Mouse (Mus musculus) left cerebral cortex, adult 2 months (tissue): ENCODE results near the gene Psma6. TPM values are rescaled to one million over a fixed set of nuclear protein-coding genes. Genes with fewer than 3 reads are reported as not detected.
"Not testable (repeated sequence)": the region's sequence is repeated elsewhere in the genome, so short reads cannot be mapped to it uniquely, and the experiment has no call there.

Experiments used
- DNase-seq, 2 experiments: peaks; one replicate each; pipeline ENCODE4 v3.0.0; 2021 to 2022; ENCODE audit warnings: low spot score in 2 of 2, mixed read lengths in 1 of 2; ENCODE audit errors: extremely low spot score in 1 of 2
- H3K27ac ChIP-seq: fragments of 200-600 bp; 2 replicates; pipeline ENCODE4 v1.8.1; 2022
- H3K4me3 ChIP-seq: fragments of 200-600 bp; 2 replicates; pipeline ENCODE4 v1.8.1; 2022
- CTCF ChIP-seq: fragments of 200-600 bp; IDR thresholded peaks from 2 replicates; pipeline ENCODE4 v1.8.1; 2022; ENCODE audit warnings: antibody characterized with exemption, mild to moderate bottlenecking, moderate library complexity
- intact Hi-C: fragments of 180-260 bp; cut with DNase I; formaldehyde crosslinking; loops from one replicate; pipeline ENCODE4 v1.15.1; 2025
- total RNA-seq, 2 experiments: library from RNA; stranded (reverse); gene quantifications; 2 replicates each; pipeline ENCODE4 v1.2.3; 2021

Gene Psma6
- total RNA-seq, 2 experiments from 2014 or later = 120 to 136 TPM

DNA sequence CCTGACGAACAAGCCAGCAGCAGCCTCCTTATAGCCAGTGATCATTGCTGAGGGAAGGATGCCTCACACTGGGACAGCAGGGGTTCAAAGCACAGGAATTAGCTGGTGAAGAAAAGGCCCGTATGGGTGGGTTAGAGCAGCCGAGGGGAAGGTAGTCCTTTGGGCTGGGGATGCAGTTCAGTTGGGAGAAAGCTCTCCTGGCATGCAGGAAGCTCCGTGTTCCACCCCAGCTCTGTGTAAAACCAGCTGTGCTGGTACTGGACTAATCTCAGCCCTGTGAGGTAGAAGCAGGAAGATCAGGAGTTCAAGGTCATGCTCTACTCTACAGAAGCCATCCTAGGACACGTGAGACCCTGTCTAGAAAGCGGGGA, 6.4 kb upstream of the Psma6 start:
- intact Hi-C loops = no loop called here
- Histone ChIP-seq H3K27ac (no peak overlapping the region), H3K4me3 (no peak overlapping the region)
- DNase-seq = no peak
- TF ChIP-seq CTCF = no peak

GRCm38 (mm10) chr12:55384826-55385225, 804 bp downstream of the Psma6 start:
- TF ChIP-seq CTCF = no peak; the same call in 1 of the 2 replicates
- H3K4me3 ChIP-seq = no peak overlapping the region
- intact Hi-C loops = no loop called here
- no peak overlapping the region for H3K27ac ChIP-seq
- DNase-seq = no peak

- Histone ChIP-seq H3K4me3 (no peak overlapping the region), H3K27ac (peak overlapping the region; percentile 66)
- no peak for DNase-seq
- TF ChIP-seq CTCF = no peak
- intact Hi-C loops = loop anchor here (2.0 kb wide), 1 partner anchor 61 kb away; no protein-coding TSS in a partner anchor
These were observed 1.9 kb downstream of the Psma6 start for GRCm38 (mm10) chr12:55385931-55386330.

- peak overlapping the region; percentile 41; the same call in 1 of the 2 replicates for H3K27ac ChIP-seq
- DNase-seq = no peak
- intact Hi-C loops = loop anchor here (2.0 kb wide), 1 partner anchor 60 kb away; no protein-coding TSS in a partner anchor
- TF ChIP-seq CTCF = no peak
- H3K4me3 ChIP-seq = no peak overlapping the region
These were observed 2.4 kb downstream of the Psma6 start for GRCm38 (mm10) chr12:55386456-55386855.

GRCm38 (mm10) chr12:55387083-55387787, 3.2 kb downstream of the Psma6 start:
- intact Hi-C loops = loop anchor here (2.0 kb wide), 1 partner anchor 60 kb away; no protein-coding TSS in a partner anchor
- no peak for TF ChIP-seq CTCF

DNA sequence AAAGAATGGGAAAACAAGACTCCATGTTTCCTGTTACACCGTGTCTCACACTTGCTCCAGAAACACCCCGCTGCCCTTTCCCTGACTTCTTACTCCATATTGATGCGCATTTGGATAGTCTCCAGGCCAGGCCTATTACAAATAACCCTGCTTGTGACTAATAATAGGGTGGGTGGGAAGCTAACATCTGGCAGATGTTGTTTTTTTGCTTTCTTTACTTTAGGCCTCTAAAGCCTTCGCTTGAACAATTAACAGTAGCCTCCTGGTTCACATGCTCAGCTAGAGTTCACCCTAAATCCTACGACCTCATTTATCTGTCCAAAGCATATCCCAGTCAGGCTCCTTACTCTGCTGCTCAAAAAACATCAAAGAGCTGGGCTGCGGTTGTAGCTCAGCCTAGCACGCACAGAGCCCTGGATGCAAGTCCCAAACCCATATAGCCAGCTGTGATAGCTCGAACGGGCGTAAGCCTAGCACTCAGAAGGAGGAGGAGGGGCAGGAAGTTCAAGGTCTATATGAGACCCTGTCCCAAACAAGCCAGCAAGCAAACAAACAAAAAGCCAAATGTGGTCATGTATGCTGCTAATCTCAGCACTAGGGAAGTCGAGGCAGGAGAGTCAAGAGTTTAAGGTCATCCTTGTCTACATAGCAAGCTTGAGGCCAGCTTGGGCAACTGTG, 3.9 kb downstream of the Psma6 start:
- no peak for DNase-seq
- intact Hi-C loops = loop anchor here (2.0 kb wide), 1 partner anchor 59 kb away; no protein-coding TSS in a partner anchor
- no peak overlapping the region for H3K4me3 ChIP-seq
- TF ChIP-seq CTCF = no peak
- H3K27ac ChIP-seq = no peak overlapping the region

More at GRCm38 (mm10) chr12:55387083-55387787, 3.2 kb downstream of the Psma6 start:
- DNase-seq = no peak
- peak overlapping the region; percentile 41; the same call in 1 of the 2 replicates for H3K27ac ChIP-seq
- no peak overlapping the region for H3K4me3 ChIP-seq

DNA sequence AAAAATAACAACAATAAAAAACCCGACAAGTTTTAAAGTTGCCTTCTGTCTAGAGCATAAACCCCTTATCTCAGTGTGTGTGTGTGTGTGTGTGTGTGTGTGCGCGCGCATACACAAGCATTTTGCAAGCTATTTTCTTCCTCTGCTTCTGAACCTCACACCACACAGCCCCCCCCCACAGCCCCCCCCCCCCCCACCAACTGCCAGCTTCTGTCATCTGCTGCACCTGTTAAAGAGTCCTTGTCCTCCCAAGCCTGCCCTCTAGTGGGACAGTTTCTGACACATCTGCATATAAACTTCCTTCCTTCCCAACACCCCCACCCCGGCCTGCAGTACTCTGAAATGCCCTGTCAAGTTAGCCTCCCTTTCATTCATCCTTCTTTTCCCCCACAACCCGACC, 4.5 kb downstream of the Psma6 start:
- DNase-seq = no peak
- Histone ChIP-seq H3K27ac (no peak overlapping the region), H3K4me3 (no peak overlapping the region)
- intact Hi-C loops = no loop called here
- TF ChIP-seq CTCF = peak; percentile 17

DNA sequence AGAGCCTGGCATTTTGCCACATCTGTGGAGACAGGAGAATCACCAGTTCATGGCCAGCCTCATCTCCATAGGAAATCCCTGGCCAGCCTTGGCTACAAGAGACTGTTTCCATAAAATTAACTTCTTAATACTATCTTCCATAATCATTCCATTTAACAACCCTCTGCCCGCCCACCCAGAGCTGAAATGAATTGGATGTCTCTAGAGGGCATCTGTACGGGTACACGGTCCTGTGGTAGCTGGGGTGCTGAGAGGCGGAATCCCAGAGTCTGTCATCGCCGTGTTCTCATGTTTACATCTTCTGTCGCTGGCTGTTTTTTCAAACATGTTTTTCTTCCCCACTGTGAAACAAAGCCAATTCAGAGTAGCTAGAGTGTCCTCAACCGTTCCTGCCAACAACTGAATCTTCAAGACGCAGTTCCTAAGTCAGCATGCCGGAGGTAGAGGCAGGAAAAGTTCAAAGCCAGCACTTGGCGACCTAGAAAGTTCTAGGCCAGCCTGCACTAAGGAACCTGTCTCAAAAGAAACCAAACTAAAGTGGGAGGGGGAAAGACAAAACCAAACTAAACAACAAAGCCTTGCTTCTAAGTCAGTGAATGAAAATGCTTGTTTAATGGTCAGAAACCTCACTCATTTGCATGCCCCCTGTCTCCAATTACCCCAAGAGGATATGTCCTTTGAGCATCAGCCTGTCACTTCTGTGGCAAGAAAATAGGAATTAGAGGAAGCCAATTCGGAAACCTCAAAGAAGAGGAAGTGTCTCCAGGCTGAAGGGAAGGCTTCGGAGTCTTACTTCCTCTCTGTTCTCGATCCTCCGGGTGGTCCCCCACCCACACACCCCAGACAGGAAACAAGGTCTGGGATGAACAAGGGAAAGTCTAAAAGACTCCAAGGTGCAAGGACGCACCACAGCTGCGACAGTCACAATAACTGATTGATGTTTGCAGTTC, 5.4 kb downstream of the Psma6 start:
- TF ChIP-seq CTCF = no peak
- Histone ChIP-seq H3K27ac (0 out of 2 replicates have a peak overlapping the region, but pooled peaks have one; percentile 34), H3K4me3 (no peak overlapping the region)
- intact Hi-C loops = no loop called here
- no peak for DNase-seq

DNA sequence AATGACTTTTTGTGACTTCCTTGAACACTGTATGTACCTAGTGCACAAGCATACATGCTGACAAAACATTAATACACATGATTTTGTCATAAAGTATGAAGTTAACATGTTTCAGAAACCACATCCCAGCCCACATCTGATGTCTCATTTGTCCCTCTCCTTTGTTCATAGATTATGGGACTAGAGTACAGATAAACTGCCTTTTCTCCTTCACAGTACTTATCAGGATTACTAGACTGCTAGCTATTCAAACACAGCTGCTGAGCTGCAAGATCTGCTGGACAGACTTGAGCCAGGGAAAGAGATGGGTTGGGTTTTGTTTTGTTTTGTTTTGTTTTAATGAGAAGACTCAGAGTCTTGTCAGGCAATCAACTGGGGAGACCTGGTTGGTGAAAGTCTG, 8.1 kb downstream of the Psma6 start:
- TF ChIP-seq CTCF = no peak
- no peak for DNase-seq
- Histone ChIP-seq H3K4me3 (no peak overlapping the region), H3K27ac (no peak overlapping the region)
- intact Hi-C loops = no loop called here

DNA sequence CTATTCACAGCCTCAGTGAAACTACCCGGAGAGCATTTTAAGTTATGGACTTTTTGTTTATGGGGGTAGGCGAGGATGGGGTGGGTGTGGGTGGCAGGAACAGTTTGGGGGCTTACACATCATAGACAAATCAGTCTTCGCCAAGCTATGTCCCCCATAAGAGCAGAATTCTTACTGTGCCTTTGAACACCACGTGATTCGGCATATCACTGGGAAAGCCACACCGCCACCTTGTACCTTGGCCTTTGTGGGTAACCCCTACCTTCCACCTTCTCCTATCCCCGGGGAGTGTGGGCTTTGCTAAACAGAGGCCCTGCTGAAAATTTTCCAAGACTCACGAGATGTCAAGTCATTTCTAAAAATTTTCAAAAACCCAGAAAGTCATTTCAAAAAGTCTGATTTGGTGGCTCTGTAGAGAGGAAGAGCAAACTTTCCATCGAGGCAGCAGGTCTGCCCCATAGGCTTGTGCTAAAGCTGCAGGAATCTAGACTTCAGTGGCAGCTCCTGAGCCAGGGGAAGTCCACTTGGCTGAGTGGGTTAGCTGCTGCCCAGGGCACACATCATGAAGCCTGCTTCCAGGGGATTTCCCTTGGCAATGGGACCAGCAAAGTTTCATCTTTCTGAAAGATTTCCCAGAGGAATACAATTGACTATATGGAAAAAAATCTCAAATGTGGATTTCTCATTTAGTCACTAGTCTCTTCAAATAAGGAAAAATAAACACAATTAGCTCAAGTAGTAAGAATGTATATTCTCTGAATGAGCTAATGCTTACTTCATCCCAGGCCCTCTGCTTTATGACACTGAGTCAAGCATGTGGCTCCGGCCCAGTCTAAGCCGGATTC, 8.9 kb downstream of the Psma6 start:
- no peak for TF ChIP-seq CTCF
- no peak overlapping the region for H3K27ac ChIP-seq
- DNase-seq = no peak
- no peak overlapping the region for H3K4me3 ChIP-seq
- intact Hi-C loops = no loop called here

DNA sequence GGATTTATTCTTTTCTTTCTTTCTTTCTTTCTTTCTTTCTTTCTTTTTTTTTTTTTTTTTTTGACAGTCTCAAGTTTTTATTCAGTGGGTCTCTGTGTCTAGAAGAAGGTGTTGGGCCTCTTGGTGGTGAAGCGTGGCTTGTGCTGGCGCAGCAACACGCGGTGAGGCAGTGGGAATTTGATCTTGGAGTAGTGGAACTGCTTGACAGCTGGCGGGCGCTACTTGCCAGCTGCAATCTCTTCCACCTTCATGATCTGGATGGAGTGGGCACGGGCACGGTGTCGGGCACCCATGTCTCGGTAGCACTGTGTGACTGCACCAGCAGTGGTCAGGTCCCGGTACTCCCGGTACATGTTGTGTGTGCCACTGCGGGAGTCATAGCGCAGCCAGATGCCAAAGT, 11.6 kb downstream of the Psma6 start:
- H3K4me3 ChIP-seq, DNase-seq, intact Hi-C loops, H3K27ac ChIP-seq: not testable (repeated sequence)
